Mouse (Mus musculus) heart, adult 2 months (tissue): ENCODE data around the gene Tuba3a.

Experiments used
- CTCF ChIP-seq: fragments of 200-600 bp; IDR thresholded peaks from 2 replicates; pipeline ENCODE4 v1.8.1; 2022; ENCODE audit warnings: antibody characterized with exemption, mild to moderate bottlenecking, moderate library complexity
- EP300 ChIP-seq: fragments of 200-500 bp; IDR thresholded peaks from 2 replicates; pipeline ENCODE4 v1.6.1; 2011; ENCODE audit warnings: low read depth, low read length, control low read depth; ENCODE audit not compliant: insufficient read depth
- POLR2A ChIP-seq: fragments of 200-500 bp; IDR thresholded peaks from 2 replicates; pipeline ENCODE4 v1.6.1; 2011; ENCODE audit warnings: mild to moderate bottlenecking, low read depth, low read length, control low read depth; ENCODE audit not compliant: insufficient read depth

DNA sequence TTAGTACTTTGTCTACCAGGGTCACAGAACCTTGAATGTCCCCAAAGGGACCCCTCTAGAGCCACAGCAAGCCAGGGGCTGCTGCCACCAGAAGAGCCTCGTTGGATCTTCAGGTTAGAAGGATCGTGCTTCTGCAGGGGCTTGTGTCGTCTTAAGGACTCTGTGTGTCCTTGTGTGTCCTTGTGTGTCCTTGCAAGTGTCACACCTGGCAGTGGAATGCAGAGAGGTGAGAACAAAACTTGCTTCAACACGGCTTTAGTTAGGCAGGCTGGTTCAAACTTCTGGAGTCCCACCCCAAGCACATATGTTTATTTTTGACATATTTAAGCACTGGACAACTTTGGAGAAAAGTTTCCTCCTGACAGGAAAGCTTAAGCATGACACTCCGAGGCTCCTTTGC is 2.9 kb upstream of the Tuba3a start:
- TF ChIP-seq POLR2A (no peak), CTCF (no peak), EP300 (no peak)
